8 mouse cellular contexts compared by ENCODE assay signal in genomic region chr5:136620234-136620633, GRCm38 (mm10). TPM values are rescaled to one million over a fixed set of nuclear protein-coding genes. Genes with fewer than 3 reads are reported as not detected.
DNase-seq lines count a peak whose midpoint lies in the region; ATAC-seq and TF ChIP-seq lines count a peak whose summit lies in the region.

No protein-coding gene starts in this region.

- H3K27me3 ChIP-seq in forebrain, embryonic 11.5 days (ENCODE audit: control insufficient read depth, insufficient read depth, low read length): peaks cover 8% of the 10 kb centered on the region; the same call in 1 of the 2 replicates
- peaks cover 30% of the 10 kb centered on the region for H3K27me3 ChIP-seq in forebrain, embryonic 15.5 days
- peaks cover 51% of the 10 kb centered on the region for H3K27me3 ChIP-seq in liver, embryonic 12.5 days (replicated peaks)
- H3K27me3 ChIP-seq in liver, postnatal 0 days (ENCODE audit: insufficient read depth, low read length): peaks cover 13% of the 10 kb centered on the region; the same call in 1 of the 2 replicates
- peaks cover 54% of the 10 kb centered on the region for H3K27me3 ChIP-seq in limb, embryonic 15.5 days
- H3K27me3 ChIP-seq in neural tube, embryonic 14.5 days (ENCODE audit: control insufficient read depth, insufficient read depth, low read length): 0 out of 2 replicates have a peak, but pooled peaks cover 2% of the 10 kb centered on the region

- 22% methylated on average over 12 of the region's 12 CpGs for WGBS in forebrain, embryonic 11.5 days
- WGBS in forebrain, embryonic 15.5 days: 24% methylated on average over 12 of the region's 12 CpGs
- WGBS in liver, embryonic 12.5 days (ENCODE audit: insufficient replicate concordance): 12% methylated on average over 12 of the region's 12 CpGs
- 22% methylated on average over 12 of the region's 12 CpGs for WGBS in liver, postnatal 0 days (ENCODE audit: insufficient replicate concordance)
- 21% methylated on average over 12 of the region's 12 CpGs for WGBS in limb, embryonic 15.5 days
- 30% methylated on average over 12 of the region's 12 CpGs for WGBS in neural tube, embryonic 14.5 days

- no peak for TF ChIP-seq EP300 in liver, postnatal 0 days (IDR thresholded peaks at IDR 0.05; ENCODE audit: low read depth)

- no peaks in the 10 kb centered on the region for H3K36me3 ChIP-seq in forebrain, embryonic 11.5 days (ENCODE audit: control insufficient read depth, insufficient read depth, low read length)
- no peaks in the 10 kb centered on the region for H3K36me3 ChIP-seq in forebrain, embryonic 15.5 days
- H3K36me3 ChIP-seq in liver, embryonic 12.5 days: no peaks in the 10 kb centered on the region
- H3K36me3 ChIP-seq in liver, postnatal 0 days (replicated peaks; ENCODE audit: insufficient read depth, low read length): no peaks in the 10 kb centered on the region
- H3K36me3 ChIP-seq in limb, embryonic 15.5 days: no peaks in the 10 kb centered on the region
- H3K36me3 ChIP-seq in neural tube, embryonic 14.5 days (ENCODE audit: control insufficient read depth, insufficient read depth, low read length): no peaks in the 10 kb centered on the region

- H3K4me2 ChIP-seq in forebrain, embryonic 11.5 days (ENCODE audit: low read depth, low read length, severe bottlenecking): peak overlapping the region; percentile 21; the same call in 1 of the 2 replicates
- no peak overlapping the region for H3K4me2 ChIP-seq in forebrain, embryonic 15.5 days (replicated peaks)
- peak overlapping the region; percentile 14; the same call in 1 of the 2 replicates for H3K4me2 ChIP-seq in liver, embryonic 12.5 days
- H3K4me2 ChIP-seq in liver, postnatal 0 days (ENCODE audit: low read depth, low read length): no peak overlapping the region
- H3K4me2 ChIP-seq in limb, embryonic 15.5 days: peak overlapping the region; percentile 38
- peak overlapping the region; percentile 32; the same call in 1 of the 2 replicates for H3K4me2 ChIP-seq in neural tube, embryonic 14.5 days (ENCODE audit: low read depth, low read length)

- H3K9ac ChIP-seq in forebrain, embryonic 11.5 days (ENCODE audit: low read length): peak overlapping the region; percentile 27; the same call in 1 of the 2 replicates
- no peak overlapping the region for H3K9ac ChIP-seq in forebrain, embryonic 15.5 days (replicated peaks)
- H3K9ac ChIP-seq in liver, embryonic 12.5 days: no peak overlapping the region
- no peak overlapping the region for H3K9ac ChIP-seq in liver, postnatal 0 days (replicated peaks)
- no peak overlapping the region for H3K9ac ChIP-seq in limb, embryonic 15.5 days
- no peak overlapping the region for H3K9ac ChIP-seq in neural tube, embryonic 14.5 days (replicated peaks; ENCODE audit: low read depth, low read length)

- no peak for ATAC-seq in forebrain, embryonic 11.5 days (replicated peaks; ENCODE audit: low FRiP score)
- no peak for ATAC-seq in forebrain, embryonic 15.5 days (replicated peaks)
- no peak for ATAC-seq in liver, embryonic 12.5 days
- ATAC-seq in liver, postnatal 0 days: no peak
- no peak for ATAC-seq in limb, embryonic 15.5 days (ENCODE audit: insufficient number of reproducible peaks, low FRiP score, low TSS enrichment, low read depth)
- ATAC-seq in neural tube, embryonic 14.5 days (ENCODE audit: low read depth): no peak
- no peak for ATAC-seq in activated CD4-positive, CD25-positive, alpha-beta regulatory T cell, adult 4 months

- no peak overlapping the region for H3K27ac ChIP-seq in forebrain, embryonic 11.5 days (ENCODE audit: low read depth, low read length)
- H3K27ac ChIP-seq in forebrain, embryonic 15.5 days (replicated peaks): no peak overlapping the region
- H3K27ac ChIP-seq in liver, embryonic 12.5 days: no peak overlapping the region
- H3K27ac ChIP-seq in liver, postnatal 0 days (ENCODE audit: low read depth): no peak overlapping the region
- H3K27ac ChIP-seq in limb, embryonic 15.5 days: no peak overlapping the region
- H3K27ac ChIP-seq in neural tube, embryonic 14.5 days (ENCODE audit: low read depth, low read length): no peak overlapping the region

- no peak overlapping the region for H3K4me3 ChIP-seq in forebrain, embryonic 11.5 days (ENCODE audit: low read depth, low read length)
- no peak overlapping the region for H3K4me3 ChIP-seq in forebrain, embryonic 15.5 days
- no peak overlapping the region for H3K4me3 ChIP-seq in liver, embryonic 12.5 days
- H3K4me3 ChIP-seq in liver, postnatal 0 days (ENCODE audit: low read depth, low read length): no peak overlapping the region
- H3K4me3 ChIP-seq in limb, embryonic 15.5 days: no peak overlapping the region
- H3K4me3 ChIP-seq in neural tube, embryonic 14.5 days (ENCODE audit: low read depth, low read length): no peak overlapping the region

- no peaks in the 10 kb centered on the region for H3K9me3 ChIP-seq in forebrain, embryonic 11.5 days (ENCODE audit: control insufficient read depth, low read length)
- no peaks in the 10 kb centered on the region for H3K9me3 ChIP-seq in forebrain, embryonic 15.5 days
- H3K9me3 ChIP-seq in liver, embryonic 12.5 days (replicated peaks): no peaks in the 10 kb centered on the region
- no peaks in the 10 kb centered on the region for H3K9me3 ChIP-seq in liver, postnatal 0 days (ENCODE audit: low read length)
- no peaks in the 10 kb centered on the region for H3K9me3 ChIP-seq in limb, embryonic 15.5 days
- no peaks in the 10 kb centered on the region for H3K9me3 ChIP-seq in neural tube, embryonic 14.5 days (ENCODE audit: control insufficient read depth, low read length)

- no peak for TF ChIP-seq CTCF in liver, postnatal 0 days (IDR thresholded peaks at IDR 0.05; ENCODE audit: low read depth)

- DNase-seq in forebrain, embryonic 11.5 days (ENCODE audit: low spot score): no peak
- DNase-seq in liver, postnatal 0 days: no peak
- DNase-seq in embryo, embryonic 9.5 days (ENCODE audit: extremely low spot score): no peak

- H3K4me1 ChIP-seq in forebrain, embryonic 11.5 days (replicated peaks; ENCODE audit: control insufficient read depth, insufficient read depth, low read length): peaks cover 7% of the 10 kb centered on the region; the same call in 1 of the 2 replicates
- peaks cover 18% of the 10 kb centered on the region for H3K4me1 ChIP-seq in forebrain, embryonic 15.5 days
- peaks cover 44% of the 10 kb centered on the region for H3K4me1 ChIP-seq in liver, embryonic 12.5 days
- H3K4me1 ChIP-seq in liver, postnatal 0 days (ENCODE audit: insufficient read depth): peaks cover 12% of the 10 kb centered on the region
- peaks cover 22% of the 10 kb centered on the region for H3K4me1 ChIP-seq in limb, embryonic 15.5 days
- H3K4me1 ChIP-seq in neural tube, embryonic 14.5 days (ENCODE audit: control insufficient read depth, insufficient read depth, low read length): peaks cover 11% of the 10 kb centered on the region

RNA-seq across cellular contexts. Expression of gene Cux1, which starts 52.9 kb away (rescaled TPM):
- polyA plus RNA-seq in forebrain, embryonic 11.5 days (2014; fragmentation: Nextera tagmentation; extraction: Ambion mirVana): 156 and 163 TPM in 2 replicates
- polyA plus RNA-seq in forebrain, embryonic 15.5 days (2015; fragmentation: Nextera tagmentation; extraction: Ambion mirVana): 144 and 146 TPM in 2 replicates
- 29.8 and 31.7 TPM in 2 replicates for polyA plus RNA-seq in liver, embryonic 12.5 days (2016; fragmentation: Nextera tagmentation; extraction: Ambion mirVana)
- polyA plus RNA-seq in liver, postnatal 0 days (2015; fragmentation: Nextera tagmentation; extraction: Ambion mirVana): 9.2 and 10.7 TPM in 2 replicates
- polyA plus RNA-seq in limb, embryonic 15.5 days (2015; fragmentation: Nextera tagmentation; extraction: Ambion mirVana): 76.4 and 80.1 TPM in 2 replicates
- polyA plus RNA-seq in neural tube, embryonic 14.5 days (2014; fragmentation: Nextera tagmentation; extraction: Ambion mirVana): 95.3 TPM in 2 replicates
- polyA plus RNA-seq in activated CD4-positive, CD25-positive, alpha-beta regulatory T cell, adult 4 months (2017; shearing (Covaris generic)): 10 to 100 TPM; 36.1 to 46.2 TPM

Comparison
In these comparisons a context has a peak if more than half of its experiments do, and no peak if none do; other contexts are left out.
1. H3K4me2 ChIP-seq: peak in forebrain, embryonic 11.5 days (single experiment), liver, embryonic 12.5 days (single experiment), limb, embryonic 15.5 days (single experiment) and neural tube, embryonic 14.5 days (single experiment); none in forebrain, embryonic 15.5 days (single experiment) and liver, postnatal 0 days (single experiment).